Mouse (Mus musculus) retina, postnatal 1 day (tissue): ENCODE results near the gene Egln3.

Experiments
- DNase-seq: peaks from one replicate; pipeline ENCODE4 v3.0.0-alpha.2; 2012

Gene Egln3

GRCm38 (mm10) chr12:54160279-54160678 lies 43.4 kb downstream of the Egln3 start:
- no peak for DNase-seq

GRCm38 (mm10) chr12:54154771-54155170 lies 48.9 kb downstream of the Egln3 start:
- DNase-seq, result no peak

GRCm38 (mm10) chr12:54146943-54147556 lies 56.6 kb downstream of the Egln3 start:
- DNase-seq, result peak; percentile 58
